Mouse (Mus musculus): ENCODE results near the gene Cmya5. TPM values are rescaled to one million over a fixed set of nuclear protein-coding genes. Genes with fewer than 3 reads are reported as not detected.

Cmya5 gene
- polyA plus RNA-seq, 2 experiments: 0.01 TPM

- H3K36me3 ChIP-seq (replicated peaks; ENCODE audit: control insufficient read depth, insufficient read depth, low read depth): no peaks in the 10 kb centered on the region
- no peak overlapping the region for H3K27ac ChIP-seq
- TF ChIP-seq EP300 (IDR thresholded peaks at IDR 0.05; ENCODE audit: low read depth) (no peak), CTCF (IDR thresholded peaks at IDR 0.05; ENCODE audit: low read depth) (no peak)
- no peaks in the 10 kb centered on the region for H3K9me3 ChIP-seq (ENCODE audit: control insufficient read depth, low read length)
- H3K4me1 ChIP-seq (replicated peaks; ENCODE audit: control insufficient read depth in 2 of 2, insufficient read depth in 2 of 2, low read length in 1 of 2): peaks cover 0 to 9% of the 10 kb centered on the region in 2 experiments; a peak in 1 of 4 replicates
- H3K4me3 ChIP-seq (ENCODE audit: insufficient read depth in 1 of 2, low read depth in 2 of 2, low read length in 2 of 2): no peak overlapping the region
- ATAC-seq (ENCODE audit: insufficient read depth) (no peak), DNase-seq (ENCODE audit: low read depth in 3 of 3, low spot score in 3 of 3) (no peak)
- WGBS (ENCODE audit: insufficient replicate concordance): 29% methylated on average over 5 of the region's 5 CpGs
- no peak overlapping the region for H3K4me2 ChIP-seq (ENCODE audit: low read depth)
- H3K9ac ChIP-seq (replicated peaks): no peak overlapping the region
- H3K27me3 ChIP-seq (ENCODE audit: control insufficient read depth, insufficient read depth, low read length): no peaks in the 10 kb centered on the region
These were observed 50.8 kb downstream of the Cmya5 start for GRCm38 (mm10) chr13:93093697-93094096.

- TF ChIP-seq CTCF (IDR thresholded peaks at IDR 0.05; ENCODE audit: low read depth) (no peak), EP300 (IDR thresholded peaks at IDR 0.05; ENCODE audit: low read depth) (no peak)
- no peak for DNase-seq (ENCODE audit: low read depth in 3 of 3, low spot score in 3 of 3)
These were observed 51.6 kb downstream of the Cmya5 start for GRCm38 (mm10) chr13:93092916-93093429.

GRCm38 (mm10) chr13:93091866-93092455 lies 52.6 kb downstream of the Cmya5 start:
- no peak overlapping the region for H3K27ac ChIP-seq
- no peaks in the 10 kb centered on the region for H3K36me3 ChIP-seq (replicated peaks; ENCODE audit: control insufficient read depth, insufficient read depth, low read depth)
- DNase-seq (ENCODE audit: low read depth in 3 of 3, low spot score in 3 of 3) (no peak), ATAC-seq (ENCODE audit: insufficient read depth) (no peak)
- peaks cover 0 to 9% of the 10 kb centered on the region in 2 experiments; a peak in 1 of 4 replicates for H3K4me1 ChIP-seq (replicated peaks; ENCODE audit: control insufficient read depth in 2 of 2, insufficient read depth in 2 of 2, low read length in 1 of 2)
- no peaks in the 10 kb centered on the region for H3K9me3 ChIP-seq (ENCODE audit: control insufficient read depth, low read length)
- H3K4me2 ChIP-seq (ENCODE audit: low read depth): no peak overlapping the region
- no peak overlapping the region for H3K4me3 ChIP-seq (ENCODE audit: insufficient read depth in 1 of 2, low read depth in 2 of 2, low read length in 2 of 2)
- WGBS (ENCODE audit: insufficient replicate concordance): 67% methylated on average over 10 of the region's 10 CpGs
- TF ChIP-seq EP300 (IDR thresholded peaks at IDR 0.05; ENCODE audit: low read depth) (no peak), CTCF (IDR thresholded peaks at IDR 0.05; ENCODE audit: low read depth) (no peak)
- no peak overlapping the region for H3K9ac ChIP-seq (replicated peaks)
- H3K27me3 ChIP-seq (ENCODE audit: control insufficient read depth, insufficient read depth, low read length): no peaks in the 10 kb centered on the region

More at GRCm38 (mm10) chr13:93092916-93093429, 51.6 kb downstream of the Cmya5 start:
- Histone ChIP-seq H3K4me1 (replicated peaks; ENCODE audit: control insufficient read depth in 2 of 2, insufficient read depth in 2 of 2, low read length in 1 of 2) (peaks cover 0 to 9% of the 10 kb centered on the region in 2 experiments; a peak in 1 of 4 replicates), H3K27ac (no peak overlapping the region), H3K9ac (replicated peaks) (no peak overlapping the region), H3K36me3 (replicated peaks; ENCODE audit: control insufficient read depth, insufficient read depth, low read depth) (no peaks in the 10 kb centered on the region), H3K27me3 (ENCODE audit: control insufficient read depth, insufficient read depth, low read length) (no peaks in the 10 kb centered on the region), H3K4me3 (ENCODE audit: insufficient read depth in 1 of 2, low read depth in 2 of 2, low read length in 2 of 2) (no peak overlapping the region), H3K9me3 (ENCODE audit: control insufficient read depth, low read length) (no peaks in the 10 kb centered on the region), H3K4me2 (ENCODE audit: low read depth) (no peak overlapping the region)
- 46% methylated on average over 2 of the region's 2 CpGs for WGBS (ENCODE audit: insufficient replicate concordance)
- no peak for ATAC-seq (ENCODE audit: insufficient read depth)

GRCm38 (mm10) chr13:93091176-93091575 lies 53.3 kb downstream of the Cmya5 start:
- H3K9ac ChIP-seq (replicated peaks): no peak overlapping the region

GRCm38 (mm10) chr13:93089481-93089880 lies 55.0 kb downstream of the Cmya5 start:
- Histone ChIP-seq H3K27me3 (ENCODE audit: control insufficient read depth, insufficient read depth, low read length) (no peaks in the 10 kb centered on the region), H3K4me1 (replicated peaks; ENCODE audit: control insufficient read depth in 2 of 2, insufficient read depth in 2 of 2, low read length in 1 of 2) (peaks cover 0 to 8% of the 10 kb centered on the region in 2 experiments; a peak in 1 of 4 replicates), H3K9ac (replicated peaks) (no peak overlapping the region), H3K4me3 (ENCODE audit: insufficient read depth in 1 of 2, low read depth in 2 of 2, low read length in 2 of 2) (no peak overlapping the region), H3K4me2 (ENCODE audit: low read depth) (no peak overlapping the region), H3K36me3 (replicated peaks; ENCODE audit: control insufficient read depth, insufficient read depth, low read depth) (no peaks in the 10 kb centered on the region), H3K27ac (no peak overlapping the region), H3K9me3 (ENCODE audit: control insufficient read depth, low read length) (no peaks in the 10 kb centered on the region)
- no peak for ATAC-seq (ENCODE audit: insufficient read depth)
- no peak for DNase-seq (ENCODE audit: low read depth in 3 of 3, low spot score in 3 of 3)
- TF ChIP-seq EP300 (IDR thresholded peaks at IDR 0.05; ENCODE audit: low read depth) (no peak), CTCF (IDR thresholded peaks at IDR 0.05; ENCODE audit: low read depth) (no peak)
- WGBS (ENCODE audit: insufficient replicate concordance): 40% methylated on average over 5 of the region's 5 CpGs

More at GRCm38 (mm10) chr13:93091176-93091575, 53.3 kb downstream of the Cmya5 start:
- ATAC-seq (ENCODE audit: insufficient read depth) (no peak), DNase-seq (ENCODE audit: low read depth in 3 of 3, low spot score in 3 of 3) (no peak)
- no peaks in the 10 kb centered on the region for H3K36me3 ChIP-seq (replicated peaks; ENCODE audit: control insufficient read depth, insufficient read depth, low read depth)
- H3K4me2 ChIP-seq (ENCODE audit: low read depth): no peak overlapping the region
- TF ChIP-seq EP300 (IDR thresholded peaks at IDR 0.05; ENCODE audit: low read depth) (no peak), CTCF (IDR thresholded peaks at IDR 0.05; ENCODE audit: low read depth) (no peak)
- no peaks in the 10 kb centered on the region for H3K9me3 ChIP-seq (ENCODE audit: control insufficient read depth, low read length)
- no peak overlapping the region for H3K27ac ChIP-seq
- peaks cover 0 to 9% of the 10 kb centered on the region in 2 experiments; a peak in 1 of 4 replicates for H3K4me1 ChIP-seq (replicated peaks; ENCODE audit: control insufficient read depth in 2 of 2, insufficient read depth in 2 of 2, low read length in 1 of 2)
- H3K4me3 ChIP-seq (ENCODE audit: insufficient read depth in 1 of 2, low read depth in 2 of 2, low read length in 2 of 2): no peak overlapping the region
- no peaks in the 10 kb centered on the region for H3K27me3 ChIP-seq (ENCODE audit: control insufficient read depth, insufficient read depth, low read length)
- 71% methylated on average over 9 of the region's 9 CpGs for WGBS (ENCODE audit: insufficient replicate concordance)

All from liver, embryonic 14.5 days (tissue).